ENCODE assay signal across 13 mouse cellular contexts in the genomic region with DNA sequence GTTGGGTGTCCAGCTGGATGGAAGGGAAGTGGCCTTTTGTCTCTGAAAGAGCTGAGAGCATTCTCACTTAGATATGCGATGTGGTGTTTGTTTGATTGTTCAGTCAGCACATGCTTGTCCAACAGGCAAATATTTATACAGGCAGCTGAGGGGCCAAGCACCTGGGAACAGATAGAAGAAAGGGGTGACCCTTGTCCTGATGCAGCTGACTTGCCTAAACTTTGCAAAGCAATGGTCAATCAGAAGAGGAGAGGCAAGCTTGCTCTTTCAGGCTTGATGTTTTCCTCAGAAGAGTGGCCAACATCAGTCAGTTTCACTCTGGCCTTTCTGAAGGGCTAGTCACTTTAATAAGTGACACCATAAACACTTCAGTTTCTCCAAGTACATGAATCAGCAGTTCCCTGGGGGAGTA.
DNase-seq lines count a peak whose midpoint lies in the region; ATAC-seq and TF ChIP-seq lines count a peak whose summit lies in the region.
"Had no signal": no experiment of that assay in that cellular context is flagged by ENCODE, and none has a peak within 500 bp of the region (broad histone marks: within the 10 kb centered on the region; RNA-seq: fewer than 3 reads in every experiment).

No protein-coding gene starts in this region.

- H3K27ac ChIP-seq in heart, embryonic 13.5 days (replicated peaks): peak overlapping the region; percentile 20; the same call in 1 of the 2 replicates
- H3K27ac ChIP-seq in liver, postnatal 0 days (ENCODE audit: low read depth): no peak overlapping the region
- no peak overlapping the region for H3K27ac ChIP-seq in liver, embryonic 11.5 days (ENCODE audit: low read depth, low read length)
- H3K27ac ChIP-seq in limb, embryonic 13.5 days: 0 out of 2 replicates have a peak overlapping the region, but pooled peaks have one; percentile 22

- no peaks in the 10 kb centered on the region for H3K27me3 ChIP-seq in heart, embryonic 13.5 days (replicated peaks)
- H3K27me3 ChIP-seq in liver, postnatal 0 days (ENCODE audit: insufficient read depth, low read length): no peaks in the 10 kb centered on the region
- H3K27me3 ChIP-seq in liver, embryonic 11.5 days (replicated peaks; ENCODE audit: control insufficient read depth, insufficient read depth, low read length): no peaks in the 10 kb centered on the region
- H3K27me3 ChIP-seq in limb, embryonic 13.5 days: no peaks in the 10 kb centered on the region

- no peak overlapping the region for H3K4me2 ChIP-seq in heart, embryonic 13.5 days
- H3K4me2 ChIP-seq in liver, postnatal 0 days (ENCODE audit: low read depth, low read length): 0 out of 2 replicates have a peak overlapping the region, but pooled peaks have one; percentile 13
- no peak overlapping the region for H3K4me2 ChIP-seq in liver, embryonic 11.5 days
- no peak overlapping the region for H3K4me2 ChIP-seq in limb, embryonic 13.5 days (replicated peaks)

- no peaks in the 10 kb centered on the region for H3K9me3 ChIP-seq in heart, embryonic 13.5 days
- H3K9me3 ChIP-seq in liver, postnatal 0 days (ENCODE audit: low read length): no peaks in the 10 kb centered on the region
- no peaks in the 10 kb centered on the region for H3K9me3 ChIP-seq in liver, embryonic 11.5 days (ENCODE audit: control insufficient read depth, low read length)
- H3K9me3 ChIP-seq in limb, embryonic 13.5 days: no peaks in the 10 kb centered on the region
- H3K9me3 ChIP-seq: megakaryocyte, embryonic 14.5 days had no signal

- no peak overlapping the region for H3K4me3 ChIP-seq in heart, embryonic 13.5 days
- H3K4me3 ChIP-seq in liver, postnatal 0 days (ENCODE audit: low read depth, low read length): no peak overlapping the region
- no peak overlapping the region for H3K4me3 ChIP-seq in liver, embryonic 11.5 days (ENCODE audit: low read depth, low read length)
- H3K4me3 ChIP-seq in limb, embryonic 13.5 days: no peak overlapping the region
- H3K4me3 ChIP-seq: megakaryocyte, embryonic 14.5 days; myocyte had no signal

- no peak overlapping the region for H3K9ac ChIP-seq in heart, embryonic 13.5 days
- no peak overlapping the region for H3K9ac ChIP-seq in liver, postnatal 0 days (replicated peaks)
- H3K9ac ChIP-seq in liver, embryonic 11.5 days (ENCODE audit: low read depth, low read length): no peak overlapping the region
- no peak overlapping the region for H3K9ac ChIP-seq in limb, embryonic 13.5 days

- H3K4me1 ChIP-seq in heart, embryonic 13.5 days: peaks cover 50% of the 10 kb centered on the region
- H3K4me1 ChIP-seq in liver, postnatal 0 days (ENCODE audit: insufficient read depth): peaks cover 33% of the 10 kb centered on the region
- peaks cover 16% of the 10 kb centered on the region for H3K4me1 ChIP-seq in liver, embryonic 11.5 days (replicated peaks; ENCODE audit: control insufficient read depth, insufficient read depth, low read length)
- H3K4me1 ChIP-seq in limb, embryonic 13.5 days: peaks cover 49% of the 10 kb centered on the region

- WGBS in heart, embryonic 13.5 days: 56% methylated on average over 1 of the region's 1 CpGs
- whole genome bisulfite sequencing in liver, postnatal 0 days (ENCODE audit: insufficient replicate concordance): 15% methylated on average over 1 of the region's 1 CpGs
- 38% methylated on average over 1 of the region's 1 CpGs for WGBS in liver, embryonic 11.5 days
- WGBS in limb, embryonic 13.5 days: 77% methylated on average over 1 of the region's 1 CpGs

- TF ChIP-seq EP300 in liver, postnatal 0 days (IDR thresholded peaks at IDR 0.05; ENCODE audit: low read depth): no peak

- H3K36me3 ChIP-seq in heart, embryonic 13.5 days: no peaks in the 10 kb centered on the region
- H3K36me3 ChIP-seq in liver, postnatal 0 days (replicated peaks; ENCODE audit: insufficient read depth, low read length): no peaks in the 10 kb centered on the region
- no peaks in the 10 kb centered on the region for H3K36me3 ChIP-seq in liver, embryonic 11.5 days (ENCODE audit: control insufficient read depth, insufficient read depth, low read length)
- no peaks in the 10 kb centered on the region for H3K36me3 ChIP-seq in limb, embryonic 13.5 days

- ATAC-seq in heart, embryonic 13.5 days (ENCODE audit: extremely low read depth, insufficient number of reproducible peaks, low FRiP score, low TSS enrichment): no peak
- ATAC-seq in liver, postnatal 0 days: 0 out of 2 replicates have a peak, but pooled peaks have one; percentile 17
- ATAC-seq in liver, embryonic 11.5 days (replicated peaks; ENCODE audit: low FRiP score): no peak
- no peak for ATAC-seq in limb, embryonic 13.5 days (ENCODE audit: low FRiP score, low read depth)

- TF ChIP-seq CTCF in liver, postnatal 0 days (IDR thresholded peaks at IDR 0.05; ENCODE audit: low read depth): no peak

- no peak for DNase-seq in heart, postnatal 4 days
- no peak for DNase-seq in liver, postnatal 0 days
- DNase-seq in liver, embryonic 11.5 days (ENCODE audit: low spot score): no peak
- DNase-seq in lung, postnatal 4 days: peak; percentile 27 to 48
- DNase-seq in right cerebral cortex, postnatal 10 days (ENCODE audit: low spot score in 2 of 2): no peak
- DNase-seq in thymus, adult 18-20 months: no peak
- DNase-seq: cerebellum, adult 11-12 months; heart, postnatal 36 days; spleen, adult 18-20 months had no signal

Comparison
In these comparisons a context has a peak if more than half of its experiments do, and no peak if none do; other contexts are left out.
1. H3K27ac ChIP-seq: peak in heart, embryonic 13.5 days (single experiment) and limb, embryonic 13.5 days (single experiment); none in liver, postnatal 0 days (single experiment) and liver, embryonic 11.5 days (single experiment).
2. DNase-seq: peak in lung, postnatal 4 days (2 of 2); none in heart, postnatal 4 days (single experiment), liver, postnatal 0 days (single experiment), liver, embryonic 11.5 days (single experiment), right cerebral cortex, postnatal 10 days (0 of 2) and thymus, adult 18-20 months (0 of 2).